Mouse (Mus musculus) c-Kit-positive CD71-negative TER-119-negative erythroid progenitor cells, embryonic 14.5 days (primary cell): ENCODE data around the gene Pgpep1l.

Experiments
- DNase-seq: peaks from one replicate; pipeline ENCODE4 v3.0.0-alpha.2; 2013; ENCODE audit warnings: low read depth

Gene Pgpep1l

DNA sequence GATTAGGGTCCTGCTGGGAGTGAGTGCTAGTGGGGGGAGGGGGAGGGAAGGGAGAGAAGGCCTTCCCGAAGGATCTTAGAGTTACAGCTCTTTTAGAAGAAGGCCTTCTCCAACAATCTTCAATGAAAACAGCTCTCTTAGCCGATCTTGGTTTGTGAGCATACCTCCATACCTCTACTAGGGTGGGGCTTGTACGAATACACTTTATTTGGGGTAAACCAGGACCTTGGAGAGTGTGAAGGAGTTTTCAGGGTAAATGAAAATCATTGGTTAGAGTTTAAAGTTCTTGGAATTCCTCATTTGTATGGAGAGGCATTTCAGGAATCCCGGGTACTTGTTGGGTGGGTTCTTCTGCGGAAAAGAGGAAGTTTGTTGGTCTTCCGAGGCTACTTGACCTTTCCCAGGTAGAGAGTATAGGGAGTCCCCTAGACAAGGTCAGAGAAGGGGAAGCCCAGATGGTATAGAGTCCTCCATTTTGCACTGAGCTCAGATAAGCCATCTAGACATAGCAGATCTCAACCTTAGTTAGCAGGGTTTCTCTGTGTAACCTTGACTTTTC, 4.4 kb downstream of the Pgpep1l start:
- DNase-seq: no peak

DNA sequence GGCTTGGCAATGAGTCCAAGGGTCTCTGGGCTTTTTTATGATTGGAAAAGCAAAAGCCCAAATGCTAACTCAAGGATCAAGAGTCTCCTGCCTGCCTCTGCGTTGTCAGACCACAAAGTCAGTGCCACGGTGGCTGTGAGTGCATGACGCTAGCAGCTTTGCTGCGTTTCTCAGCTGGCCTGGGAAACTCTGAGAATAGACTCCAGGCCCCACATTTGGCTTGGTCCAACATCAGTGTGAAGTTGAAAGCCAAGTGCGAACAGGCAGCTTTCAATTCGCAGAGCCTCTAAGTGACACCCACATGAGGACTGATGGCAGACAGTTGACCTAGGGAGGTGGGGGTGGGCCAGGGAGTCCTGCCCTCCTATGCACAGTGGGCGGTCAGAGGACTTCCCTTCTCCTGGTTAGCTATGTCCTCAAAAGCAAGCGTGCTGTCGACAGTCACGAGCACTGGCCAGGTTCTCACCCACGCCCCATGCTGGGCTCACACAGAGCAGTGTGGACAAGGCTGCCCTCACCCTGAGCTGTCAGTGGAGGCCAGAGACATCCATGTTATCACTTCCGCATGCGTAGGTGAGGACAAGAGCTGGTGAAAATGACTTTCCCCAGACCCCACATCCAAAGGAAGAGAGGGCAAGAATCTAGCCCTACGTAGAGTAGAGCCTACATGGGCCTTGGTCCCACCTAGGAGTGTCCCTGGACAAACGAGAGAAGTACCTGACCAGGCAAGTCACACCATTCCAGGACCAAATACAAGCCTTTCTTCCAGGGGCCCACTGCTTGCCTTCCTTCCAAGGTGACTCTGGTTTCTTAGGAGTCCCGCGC, 5.5 kb downstream of the Pgpep1l start:
- no peak for DNase-seq

DNA sequence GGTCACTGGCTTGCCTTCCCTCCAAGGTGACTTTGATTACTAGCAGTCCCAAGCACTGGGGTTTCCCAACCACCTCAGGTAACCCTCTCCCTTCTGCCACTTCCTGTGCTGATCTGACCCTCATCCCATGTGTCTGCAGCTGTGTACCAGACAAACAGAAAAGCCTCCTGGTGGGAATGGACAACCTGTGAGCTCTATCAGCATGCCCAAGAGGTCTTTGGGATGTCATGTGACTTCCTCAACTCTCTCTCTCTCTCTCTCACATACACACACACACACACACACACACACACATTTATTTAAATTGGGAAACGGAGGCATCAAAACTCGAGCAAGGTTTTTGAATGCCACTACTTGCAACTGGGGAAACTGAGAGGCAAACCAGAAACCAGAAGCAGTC, 6.3 kb downstream of the Pgpep1l start:
- no peak for DNase-seq

DNA sequence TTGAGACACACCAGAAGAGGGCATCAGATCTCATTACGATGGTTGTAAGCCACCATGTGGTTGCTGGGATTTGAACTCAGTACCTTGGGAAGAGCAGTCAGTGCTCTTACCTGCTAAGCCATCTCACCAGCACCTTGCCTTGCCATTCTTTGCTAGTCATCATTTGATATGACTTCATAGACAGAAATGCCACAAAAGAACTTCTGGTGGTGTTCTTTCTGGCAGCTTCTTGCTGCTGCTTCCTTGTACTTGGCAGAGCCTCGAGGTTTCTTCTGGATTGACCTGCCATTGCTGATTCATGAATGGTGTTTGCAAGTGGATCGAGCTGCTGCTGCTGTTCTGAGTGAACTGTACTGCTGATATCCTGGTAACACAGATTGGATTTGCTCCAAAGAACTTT, 13.1 kb downstream of the Pgpep1l start:
- no peak for DNase-seq

DNA sequence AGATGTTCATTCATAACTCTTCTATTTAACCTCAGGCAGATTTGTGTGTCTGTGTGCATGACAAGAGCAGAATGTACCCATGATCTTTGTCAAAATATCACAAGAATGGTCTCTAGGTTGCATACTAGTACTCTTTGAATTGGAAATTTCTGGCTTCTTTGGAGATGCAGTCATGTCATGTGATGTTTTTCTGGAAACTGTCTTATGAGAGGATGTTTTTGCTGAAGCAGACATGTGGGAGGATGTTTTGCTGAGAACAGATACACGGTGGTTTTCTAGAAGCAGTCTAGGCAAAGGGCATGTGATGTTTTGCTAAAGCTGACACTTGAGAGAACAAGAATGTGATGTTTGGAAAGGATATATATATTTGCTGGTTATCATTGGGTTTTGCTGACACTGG, 13.6 kb downstream of the Pgpep1l start:
- DNase-seq: no peak

DNA sequence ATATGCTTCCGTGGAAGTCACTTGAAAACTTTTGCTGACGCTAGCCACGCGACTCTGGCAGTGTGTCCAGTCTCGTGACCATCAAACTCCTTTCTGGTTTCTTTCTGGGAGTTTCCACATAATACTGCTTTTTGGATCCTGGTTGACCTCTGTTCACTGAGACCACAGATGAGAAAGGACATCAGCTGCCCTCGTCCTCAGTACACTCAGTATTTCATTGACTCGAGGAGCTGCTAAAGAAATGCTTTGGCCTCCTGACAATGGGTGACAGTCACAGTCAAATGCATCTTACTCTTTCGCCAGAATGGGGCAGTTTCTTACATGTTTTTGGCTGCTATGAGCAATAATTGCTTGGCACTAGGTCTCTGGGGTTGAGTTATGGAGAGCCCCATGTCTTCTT, 17.8 kb downstream of the Pgpep1l start:
- DNase-seq: no peak

DNA sequence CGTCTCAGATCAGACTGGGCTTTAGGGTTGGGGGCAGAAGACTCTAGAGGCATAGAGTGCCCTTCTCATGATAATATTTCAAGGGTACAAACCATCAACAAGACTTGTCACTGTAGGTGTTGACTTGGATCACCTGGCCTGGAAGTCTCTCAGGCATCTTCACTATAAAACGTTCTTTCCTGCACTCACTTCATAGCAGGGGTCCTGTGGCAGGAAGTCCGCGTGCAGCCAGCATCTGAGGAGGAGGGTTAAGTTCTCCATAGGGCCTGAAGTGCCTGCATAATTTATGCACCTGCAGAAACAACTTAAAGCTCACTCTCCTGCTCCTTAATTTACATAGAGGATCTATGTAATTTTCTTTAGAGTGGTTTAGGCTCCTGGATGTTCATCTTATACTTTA, 18.4 kb downstream of the Pgpep1l start:
- no peak for DNase-seq

DNA sequence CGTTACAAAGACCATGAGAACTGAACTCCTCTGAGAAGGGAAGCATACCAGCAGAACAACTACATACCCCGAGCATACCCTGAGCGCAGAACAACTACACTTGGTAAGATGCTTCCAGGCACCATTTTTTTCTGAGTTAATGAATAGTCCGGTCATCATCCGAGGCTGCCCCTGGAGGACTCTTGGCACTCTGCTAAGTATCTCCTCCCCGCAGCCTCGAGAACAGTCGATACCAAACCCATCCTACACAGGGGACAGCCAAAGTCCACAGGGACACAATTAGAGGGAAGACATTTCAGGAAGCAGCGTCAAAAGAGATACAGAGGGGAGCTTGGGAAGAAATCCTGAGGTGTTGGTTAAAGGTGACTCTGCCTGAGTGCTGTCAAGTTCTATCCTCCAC, 22.8 kb downstream of the Pgpep1l start:
- no peak for DNase-seq

DNA sequence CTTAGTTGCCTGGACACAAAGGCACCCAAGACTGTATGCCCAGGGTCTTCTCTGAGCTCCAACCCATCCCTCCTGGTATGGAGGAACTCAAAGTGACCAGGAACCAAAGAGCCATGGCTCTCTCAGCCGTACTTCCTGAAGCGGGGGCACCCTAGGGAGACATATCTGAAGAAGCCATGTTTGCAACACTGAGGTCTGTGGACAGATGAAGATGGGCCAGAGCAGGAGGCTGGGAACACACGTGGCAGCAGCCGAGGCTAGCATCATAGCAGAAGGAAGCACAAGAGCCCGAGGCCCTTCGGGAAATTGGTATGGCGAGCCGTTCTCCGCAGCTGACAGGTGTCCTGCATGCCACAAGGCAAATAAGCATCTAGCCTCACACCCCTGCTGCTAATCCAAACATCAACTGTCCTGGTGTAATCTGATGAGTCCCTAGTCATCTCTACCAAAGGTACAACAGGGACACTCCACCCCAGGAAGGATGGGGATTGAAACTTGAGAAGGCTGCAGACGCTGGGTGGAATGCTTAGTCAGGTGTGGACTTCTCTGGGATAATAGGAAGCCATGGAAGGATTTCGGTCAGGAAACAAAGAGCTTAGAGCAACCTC, 24.7 kb downstream of the Pgpep1l start:
- no peak for DNase-seq

DNA sequence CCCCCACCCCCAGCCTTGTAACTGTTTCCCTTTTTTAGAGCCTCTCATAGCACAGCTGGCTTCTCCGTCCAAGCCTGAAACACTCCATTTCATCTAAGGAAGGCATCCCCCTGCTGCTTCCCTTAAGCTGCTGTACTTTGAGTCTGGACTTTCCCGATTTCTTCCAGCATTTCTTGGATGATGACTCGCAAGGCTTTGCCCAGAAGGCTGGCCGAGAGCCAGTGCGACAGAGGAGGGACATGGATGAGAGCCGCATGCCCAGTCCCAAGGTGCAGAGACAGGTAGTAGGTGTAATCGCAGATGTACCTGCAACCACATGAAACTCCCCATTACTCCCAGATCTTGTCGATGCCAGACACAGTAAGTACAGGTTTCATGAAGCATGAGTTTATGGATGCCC, 27.2 kb downstream of the Pgpep1l start:
- DNase-seq: no peak

DNA sequence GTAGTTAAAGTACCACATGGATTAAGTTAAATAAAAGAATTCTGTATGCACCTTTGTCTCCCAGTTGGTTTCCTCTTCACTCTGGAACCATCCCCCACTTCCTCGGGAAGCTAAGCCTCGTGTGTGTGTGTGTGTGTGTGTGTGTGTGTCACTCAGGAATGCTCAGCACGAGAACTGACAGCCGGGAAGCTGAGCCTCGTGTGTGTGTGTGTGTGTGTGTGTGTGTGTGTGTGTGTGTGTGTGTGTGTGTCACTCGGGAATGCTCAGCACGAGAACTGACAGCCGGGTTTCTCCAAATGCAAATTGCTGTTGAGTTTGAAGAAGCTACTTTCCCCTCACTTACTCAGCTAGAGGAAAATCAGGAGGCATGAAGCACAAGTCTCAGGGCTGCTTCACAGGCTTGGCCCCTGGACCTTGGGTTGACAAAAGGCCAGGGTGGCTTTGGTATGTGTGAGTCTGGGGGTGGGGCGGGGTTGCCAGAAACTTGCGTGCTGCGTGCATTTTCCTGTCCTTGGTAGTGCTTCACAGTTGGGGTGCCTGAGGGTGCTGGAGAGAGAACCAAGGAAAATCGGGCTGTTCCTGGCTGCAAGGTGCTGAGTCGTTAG, 30.3 kb downstream of the Pgpep1l start:
- no peak for DNase-seq

DNA sequence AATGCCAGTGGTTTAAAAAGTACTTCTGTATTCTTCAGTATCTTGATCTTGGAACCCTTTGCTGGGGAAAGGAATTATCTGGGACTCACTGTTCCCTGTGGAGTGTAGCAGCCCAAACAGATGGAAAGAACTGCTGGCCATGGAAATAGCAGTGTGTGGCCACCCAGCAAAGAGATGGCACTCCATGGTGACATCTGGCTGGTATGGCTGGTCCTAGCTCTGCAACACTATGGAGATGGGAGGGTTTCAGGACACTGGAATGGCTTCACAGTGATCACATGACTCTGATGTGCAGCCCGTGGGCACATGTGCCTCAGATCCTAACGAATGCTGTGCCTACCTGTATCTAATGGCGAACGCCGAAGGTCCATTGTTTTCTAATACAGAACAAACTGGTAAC, 31.5 kb downstream of the Pgpep1l start:
- no peak for DNase-seq

DNA sequence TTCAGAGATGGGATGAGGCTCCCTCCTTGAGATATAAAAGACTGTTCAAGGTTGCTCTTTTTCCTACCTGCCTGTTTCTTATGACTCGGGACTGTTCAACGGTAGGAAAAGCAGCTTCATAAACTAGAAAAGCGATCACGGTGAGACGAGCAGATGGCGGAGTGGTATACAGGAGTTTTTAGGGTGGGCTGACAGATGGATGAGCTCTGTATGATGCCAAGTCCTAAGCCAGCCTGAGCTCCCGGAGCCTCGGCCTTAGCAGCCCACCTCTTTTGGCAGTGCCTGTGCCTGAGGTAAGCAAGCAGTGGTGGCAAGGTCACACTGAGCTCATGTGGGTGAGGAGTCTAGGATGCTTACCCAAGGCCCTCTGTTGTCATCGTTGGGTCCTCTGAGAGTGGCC, 33.2 kb downstream of the Pgpep1l start:
- DNase-seq: no peak

DNA sequence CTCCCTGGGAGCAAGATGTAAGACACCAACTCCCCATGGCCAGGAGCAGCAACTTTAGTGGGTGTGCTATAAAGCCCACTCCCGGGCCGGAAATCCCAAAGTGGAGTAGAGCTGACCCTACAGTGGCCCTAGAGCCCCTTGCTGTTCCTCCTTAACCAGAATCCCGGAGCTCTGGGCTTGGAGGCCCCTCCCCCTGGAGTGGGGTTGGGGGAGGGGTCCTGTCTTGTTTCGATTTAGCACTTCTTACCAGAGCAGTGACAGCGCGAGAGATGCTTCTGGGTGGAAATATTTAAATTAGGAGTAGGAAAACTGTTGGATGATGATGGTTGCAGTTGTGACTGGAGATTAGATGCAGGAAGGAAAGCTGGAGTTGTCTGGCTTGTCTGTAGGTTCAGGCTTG, 35.5 kb downstream of the Pgpep1l start:
- DNase-seq: no peak

DNA sequence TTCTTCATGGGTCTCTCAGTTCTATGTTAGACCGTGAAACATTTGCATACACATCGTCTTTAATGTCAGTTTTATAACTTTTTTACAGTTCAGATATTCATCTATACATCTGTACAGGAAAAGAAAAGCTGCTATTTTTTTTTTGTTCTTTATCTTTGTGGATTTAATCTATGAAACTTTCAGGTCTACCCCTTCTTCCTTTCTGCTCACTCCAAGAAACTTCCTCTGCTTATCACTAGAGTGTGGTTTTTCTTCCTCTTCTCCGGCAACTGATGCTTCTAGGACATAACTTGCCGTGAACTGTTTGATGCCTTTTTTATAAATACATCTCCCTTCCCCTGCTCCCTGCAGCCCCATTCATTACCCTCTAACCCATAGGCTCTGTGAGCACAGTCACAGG, 36.4 kb downstream of the Pgpep1l start:
- no peak for DNase-seq

DNA sequence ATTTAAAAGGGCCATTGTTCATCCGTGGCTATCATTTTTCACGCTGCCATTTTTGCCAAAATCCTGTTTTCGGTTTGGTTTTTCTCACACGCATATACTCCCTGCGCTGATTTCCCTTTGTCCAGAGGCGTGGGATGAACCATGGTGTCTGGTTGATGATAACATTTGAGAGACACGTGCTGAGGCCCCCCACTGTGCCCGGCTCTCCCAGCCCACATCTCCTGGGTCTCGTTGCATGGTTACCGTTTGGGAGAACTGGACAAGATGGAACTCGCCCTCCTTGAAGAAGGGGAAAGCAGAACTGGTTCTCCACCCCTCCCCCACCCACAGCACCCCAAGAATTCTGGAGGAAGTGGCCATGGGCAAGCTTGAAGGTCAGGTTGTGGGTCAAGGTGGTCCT, 37.0 kb downstream of the Pgpep1l start:
- DNase-seq: no peak

DNA sequence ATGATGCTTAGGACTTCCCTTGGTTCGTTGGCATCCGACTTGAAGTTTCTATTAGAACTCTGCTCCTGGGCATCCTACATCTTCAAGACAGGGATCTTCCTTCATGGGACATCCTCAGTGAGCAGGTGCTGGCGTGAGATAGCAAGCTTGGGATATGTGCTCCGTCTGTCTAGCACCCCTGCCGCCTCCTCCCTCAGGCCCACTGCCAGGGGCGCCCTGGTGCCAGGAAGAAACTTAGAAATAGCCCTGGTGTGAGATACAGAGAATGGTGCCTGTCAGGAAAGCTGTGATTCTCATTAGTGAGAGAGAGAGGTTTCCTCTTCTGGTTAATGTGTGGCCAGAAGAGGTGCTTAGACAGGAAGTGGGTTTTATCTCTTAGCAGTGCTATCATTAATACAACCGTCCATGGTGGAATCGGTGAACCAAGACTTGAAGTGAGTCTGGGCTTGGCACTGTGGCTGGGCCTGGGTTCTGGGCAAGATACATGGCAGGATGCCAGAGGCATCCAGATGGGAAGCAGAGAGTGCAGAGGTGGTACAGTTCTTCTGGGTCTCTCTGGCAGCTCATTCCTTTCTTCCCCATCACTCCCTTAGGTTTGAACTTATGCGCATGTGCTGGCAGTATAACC, 38.5 kb downstream of the Pgpep1l start:
- DNase-seq: no peak

DNA sequence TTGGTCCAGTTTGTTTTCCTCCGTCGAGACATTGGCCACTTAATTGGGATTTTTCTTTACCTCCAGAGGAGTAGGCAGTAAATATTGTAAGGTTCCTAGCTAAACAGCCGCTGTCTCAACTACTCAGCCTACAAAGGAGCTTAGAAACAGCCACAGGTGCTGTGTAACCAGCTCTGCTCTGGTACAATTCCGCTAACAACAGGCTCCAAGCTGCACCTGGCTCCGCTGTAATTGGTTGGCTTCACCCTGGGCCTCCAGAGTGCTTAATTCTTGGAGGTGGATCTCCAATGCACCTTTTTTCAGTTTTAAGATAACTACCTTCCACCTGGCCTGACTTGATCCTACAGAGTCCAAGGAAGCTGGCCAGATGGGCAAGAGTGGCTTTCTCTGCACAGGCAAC, 40.0 kb downstream of the Pgpep1l start:
- no peak for DNase-seq

DNA sequence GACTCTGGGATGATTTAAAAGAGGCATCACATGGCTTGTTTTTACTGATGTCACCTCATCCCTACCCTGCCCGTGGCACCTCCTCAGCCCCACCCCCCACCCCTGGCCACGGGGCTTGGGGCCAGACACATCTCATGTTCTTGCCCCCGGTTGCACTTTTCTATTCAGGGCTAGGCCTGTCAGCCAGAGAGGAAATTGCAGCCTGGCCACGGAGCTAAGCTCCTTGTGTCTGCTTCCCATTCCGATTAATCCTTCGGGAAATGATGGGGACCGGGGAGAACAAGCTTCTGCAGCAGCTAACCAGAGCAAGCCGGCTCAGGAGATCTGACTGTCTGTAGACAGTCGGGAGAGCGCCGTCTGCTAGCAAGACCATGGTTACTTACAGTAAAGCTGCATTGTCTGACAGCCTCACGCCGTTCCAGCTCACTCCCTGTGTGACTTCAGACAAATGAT, 40.7 kb downstream of the Pgpep1l start:
- no peak for DNase-seq

DNA sequence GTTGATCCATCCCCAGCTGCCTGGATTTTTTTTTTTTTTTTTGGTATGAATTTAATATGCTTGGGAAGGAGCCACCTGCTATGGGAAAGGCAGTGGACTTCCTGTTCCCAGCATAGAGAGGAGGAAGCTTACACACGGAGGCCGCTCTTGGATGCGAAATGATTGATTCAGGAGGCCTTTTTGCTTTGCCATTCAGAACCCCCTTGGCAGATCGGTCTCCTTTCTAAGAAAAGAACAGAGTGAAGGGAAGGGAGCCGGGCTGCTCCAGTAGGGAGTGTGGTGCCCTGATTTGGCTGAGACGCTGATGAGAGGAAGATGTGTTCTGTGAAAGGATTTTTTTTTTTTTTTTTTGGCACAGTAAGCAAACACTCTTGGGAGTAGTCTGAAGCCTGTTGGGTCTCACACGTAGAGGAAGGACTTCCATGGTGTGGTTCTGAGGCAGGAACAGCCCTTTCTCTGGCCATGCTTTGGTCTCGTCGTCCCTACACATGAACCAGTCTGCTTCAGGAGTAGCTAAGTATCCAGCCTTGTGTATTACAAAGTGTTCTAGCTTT, 42.3 kb downstream of the Pgpep1l start:
- no peak for DNase-seq

DNA sequence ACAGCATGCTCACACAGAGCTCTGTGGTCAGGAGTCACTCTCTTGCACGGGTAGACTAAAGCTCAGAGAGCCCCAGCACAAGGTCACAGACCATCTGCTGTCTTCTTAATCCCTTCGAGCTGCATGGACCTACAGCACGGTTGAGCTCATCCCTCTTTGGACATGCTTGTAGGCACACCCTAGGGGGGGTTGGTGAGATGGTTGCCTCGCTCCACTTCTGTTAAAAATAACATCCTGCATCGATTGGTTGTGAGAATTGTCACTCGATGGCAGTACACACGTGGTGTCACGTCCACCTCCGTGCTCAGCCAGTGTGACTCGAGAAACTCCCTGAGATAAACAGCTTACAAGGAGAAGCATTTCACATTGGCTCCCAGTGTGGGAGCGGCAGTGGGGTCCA, 45.2 kb downstream of the Pgpep1l start:
- DNase-seq: no peak

DNA sequence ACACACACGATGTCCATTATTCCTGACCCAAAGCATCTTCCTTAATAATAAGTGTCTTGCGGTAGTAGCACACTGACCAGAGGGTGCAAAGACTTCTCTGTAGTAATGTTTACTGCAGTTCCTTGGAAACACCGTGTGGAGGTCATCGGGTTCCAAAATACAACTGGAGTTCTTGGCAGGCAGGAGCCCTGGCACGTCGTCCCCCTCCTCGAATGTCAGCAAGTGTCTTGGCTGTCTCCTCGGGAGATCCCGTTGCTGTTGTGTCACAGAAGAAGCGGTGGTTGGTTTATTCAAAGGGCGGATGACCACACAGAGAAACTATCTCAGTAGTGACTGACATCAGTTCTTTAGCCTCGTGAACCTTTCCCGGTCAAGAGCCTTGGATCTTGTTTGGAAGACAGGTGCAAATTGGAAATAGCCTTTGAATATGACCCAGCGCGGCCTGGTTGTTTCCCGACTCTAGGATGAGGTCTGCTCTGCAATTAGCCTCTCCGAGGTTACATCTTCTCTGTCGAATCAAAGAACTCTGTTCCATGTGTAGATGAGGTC, 48.4 kb downstream of the Pgpep1l start:
- DNase-seq: no peak
